Mouse (Mus musculus) cerebellum, postnatal 36 days (tissue): ENCODE data around the gene Gimap7.
"Not testable (repeated sequence)": the region's sequence is repeated elsewhere in the genome, so short reads cannot be mapped to it uniquely, and the experiment has no call there.

Source experiments
- DNase-seq, 2 experiments: peaks; one replicate each; pipeline ENCODE4 v3.0.0; 2021 to 2022; ENCODE audit warnings: mixed read lengths in 2 of 2

Gimap7 gene

DNA sequence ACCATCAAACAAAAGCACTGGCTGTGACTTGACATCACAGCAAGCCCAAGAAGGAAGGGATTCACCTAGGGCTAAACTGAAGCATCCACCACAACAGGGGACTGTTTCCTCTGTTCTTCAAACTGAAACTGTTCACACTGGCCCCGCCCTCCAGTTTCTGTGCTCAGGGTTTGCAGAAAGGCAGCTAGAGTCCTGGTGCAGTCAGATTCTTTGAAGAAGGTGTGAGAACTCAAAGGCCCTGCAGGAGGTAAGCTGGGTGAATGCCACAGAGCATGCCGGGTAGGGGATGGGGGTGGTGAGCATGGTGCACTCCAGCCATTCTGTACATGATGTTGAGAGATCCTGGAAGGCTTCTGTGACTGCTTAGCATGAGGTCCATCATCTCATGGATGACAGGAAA, at the start of gene Gimap7, which contains the start of gene Gm28053:
Gene Gimap7 (plus strand): TSS at position 167 of the 400 bp plus-strand sequence.
Gene Gm28053 (plus strand): TSS at position 153 of the 400 bp plus-strand sequence.
- no peak for DNase-seq

GRCm38 (mm10) chr6:48669446-48669969, 48.9 kb upstream of the Gimap7 start:
- no peak for DNase-seq

GRCm38 (mm10) chr6:48674291-48675058, 43.9 kb upstream of the Gimap7 start:
- no peak for DNase-seq

- DNase-seq: no peak
These were observed 43.0 kb upstream of the Gimap7 start for GRCm38 (mm10) chr6:48675400-48675930.

DNA sequence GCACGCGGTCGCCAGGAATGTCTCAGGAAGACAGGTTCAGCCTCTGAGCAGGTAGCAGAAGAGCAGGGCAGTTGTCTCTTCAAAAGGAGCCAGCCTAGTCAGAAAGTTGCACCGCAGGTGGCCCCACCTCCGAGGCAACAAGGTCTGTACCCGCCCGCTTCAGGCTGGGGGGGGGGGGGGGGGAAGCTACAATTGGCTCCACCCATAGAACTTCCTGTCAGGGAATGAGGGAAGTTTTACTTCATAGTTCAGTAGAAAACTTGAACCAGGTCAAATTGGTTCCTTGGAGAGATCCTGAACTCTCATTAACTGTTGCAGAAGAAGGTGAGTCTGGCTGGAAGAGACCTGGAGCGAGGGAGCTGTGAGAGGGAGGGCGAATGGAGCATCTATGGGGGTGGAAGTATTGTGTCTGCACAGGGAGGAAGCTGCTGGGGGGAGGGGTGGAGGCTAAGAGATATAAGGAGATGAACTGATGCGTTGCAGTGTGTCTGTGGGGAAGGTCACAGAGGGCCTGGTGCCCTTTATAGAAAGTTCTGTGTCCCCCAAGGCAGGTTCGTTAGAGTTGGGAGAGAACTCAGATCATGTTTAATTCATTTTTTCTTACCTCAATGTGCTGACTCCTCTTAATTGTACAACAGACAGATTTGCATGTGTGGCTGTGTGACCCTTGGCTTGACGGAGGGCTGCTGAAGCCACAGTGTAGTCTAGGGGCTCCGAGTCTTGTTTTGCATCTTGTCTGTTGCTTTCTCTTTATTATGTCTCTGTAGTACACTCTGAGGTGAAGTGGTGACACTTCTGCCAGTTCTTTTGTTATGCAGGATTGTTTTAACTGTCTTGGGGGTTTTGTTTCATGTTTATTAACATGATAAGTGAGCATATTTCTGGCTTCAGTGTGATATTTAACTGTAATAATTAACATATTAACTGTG, 42.2 kb upstream of the Gimap7 start, which contains the start of gene Gimap9:
Gene Gimap9 (plus strand): TSS at position 199 of the 929 bp plus-strand sequence.
- no peak for DNase-seq

GRCm38 (mm10) chr6:48676860-48677415, 41.5 kb upstream of the Gimap7 start:
- no peak for DNase-seq

GRCm38 (mm10) chr6:48677492-48678345, 40.7 kb upstream of the Gimap7 start:
- DNase-seq: no peak

- no peak for DNase-seq
These were observed 40.0 kb upstream of the Gimap7 start for GRCm38 (mm10) chr6:48678391-48678790.

DNA sequence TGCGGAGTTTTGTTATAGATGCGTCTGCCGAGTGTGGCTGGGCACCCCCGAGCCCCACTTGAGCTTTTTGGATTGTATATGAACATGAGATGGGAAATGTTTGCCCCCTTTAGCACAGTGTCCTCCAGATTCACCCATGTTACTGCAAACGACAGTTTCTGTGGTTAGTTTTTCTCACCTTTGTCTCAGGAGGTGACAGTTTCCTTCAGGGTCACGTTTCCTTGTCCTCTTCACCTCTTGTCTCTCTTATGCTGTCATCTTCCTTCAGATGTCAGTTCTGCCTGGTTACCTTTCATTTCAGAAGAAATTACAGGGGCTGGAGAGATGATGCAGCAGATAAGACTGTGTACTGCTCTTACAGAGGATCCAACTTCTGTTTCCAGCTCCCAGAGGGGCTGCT, 38.7 kb upstream of the Gimap7 start:
- no peak for DNase-seq

- DNase-seq: no peak
These were observed 38.0 kb upstream of the Gimap7 start for GRCm38 (mm10) chr6:48680421-48680820.

- DNase-seq: no peak
These were observed 36.8 kb upstream of the Gimap7 start for GRCm38 (mm10) chr6:48681472-48682090.

DNA sequence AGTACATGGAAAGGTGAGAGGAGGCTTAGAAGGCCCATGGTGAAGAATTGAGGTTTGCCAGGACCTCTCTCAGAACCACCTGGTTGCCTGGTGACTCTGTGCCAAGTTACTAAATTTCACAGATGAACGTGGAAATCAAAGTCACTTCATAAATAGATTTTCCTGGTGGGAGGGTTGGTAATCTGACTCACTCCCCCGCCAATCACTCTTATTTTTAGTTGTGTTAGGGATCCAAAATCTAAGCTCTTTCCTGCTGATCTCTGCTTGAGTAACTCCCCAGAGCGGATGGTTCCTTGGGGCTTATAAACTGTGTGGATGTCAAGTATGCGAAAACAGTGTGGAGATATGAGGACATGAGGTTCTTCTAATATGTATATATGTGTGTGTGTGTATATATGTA, 36.1 kb upstream of the Gimap7 start:
- no peak for DNase-seq

DNA sequence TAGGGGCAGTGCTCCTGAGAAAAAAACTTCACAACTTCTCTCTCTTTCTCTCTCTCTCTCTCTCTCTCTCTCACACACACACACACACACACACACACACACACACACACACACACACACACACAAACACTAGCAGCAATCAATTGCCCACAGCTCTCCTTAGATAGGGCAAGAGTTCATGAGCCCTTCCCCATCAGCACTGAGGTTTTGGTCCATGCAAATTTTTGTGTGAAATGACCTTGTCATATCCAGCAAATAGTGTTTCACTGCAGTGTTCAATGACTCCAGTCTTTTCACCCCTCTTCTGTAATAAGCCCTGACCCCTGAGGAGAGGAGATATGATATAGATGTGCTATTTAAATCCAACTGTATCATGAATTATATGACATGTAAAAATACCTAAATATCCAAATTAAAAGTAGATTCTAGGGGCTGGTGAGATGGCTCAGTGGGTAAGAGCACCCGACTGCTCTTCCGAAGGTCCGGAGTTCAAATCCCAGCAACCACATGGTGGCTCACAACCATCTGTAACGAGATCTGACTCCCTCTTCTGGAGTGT, 35.1 kb upstream of the Gimap7 start:
- DNase-seq: not testable (repeated sequence)

DNA sequence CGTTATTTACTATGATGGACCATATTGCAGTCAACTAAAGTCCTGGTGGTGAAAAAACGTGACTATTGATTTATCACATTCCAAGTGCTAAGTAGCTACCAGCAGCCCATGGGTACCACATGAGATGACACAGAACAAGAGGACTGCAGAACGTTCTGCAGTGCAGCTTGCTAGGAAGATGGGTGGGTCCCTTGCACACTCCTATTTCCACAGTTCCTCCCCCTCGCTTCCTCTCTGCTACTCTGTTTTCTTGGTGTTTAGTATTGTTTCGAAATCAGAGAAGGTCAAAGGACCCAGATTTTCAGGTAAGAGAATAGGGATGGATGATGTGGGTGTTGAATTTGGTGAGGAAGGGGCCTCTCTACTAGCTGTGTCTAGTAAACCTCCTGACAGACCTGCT, 34.1 kb upstream of the Gimap7 start, which contains the start of gene Gimap4:
Gene Gimap4 (plus strand): TSS at position 231 of the 400 bp plus-strand sequence.
- no peak for DNase-seq

GRCm38 (mm10) chr6:48684806-48685205, 33.6 kb upstream of the Gimap7 start:
- DNase-seq: no peak

GRCm38 (mm10) chr6:48685251-48685650, 33.2 kb upstream of the Gimap7 start:
- DNase-seq: no peak

- no peak for DNase-seq
These were observed 32.4 kb upstream of the Gimap7 start for GRCm38 (mm10) chr6:48685694-48686665.

- no peak for DNase-seq
These were observed 31.3 kb upstream of the Gimap7 start for GRCm38 (mm10) chr6:48687077-48687476.

- DNase-seq: no peak
These were observed 29.1 kb upstream of the Gimap7 start for GRCm38 (mm10) chr6:48689320-48689719.
